Comparison of ENCODE assay signal across 9 mouse cellular contexts in genomic region chr1:106173621-106174156, GRCm38 (mm10). TPM values are rescaled to one million over a fixed set of nuclear protein-coding genes. Genes with fewer than 3 reads are reported as not detected.
DNase-seq lines count a peak whose midpoint lies in the region; ATAC-seq and TF ChIP-seq lines count a peak whose summit lies in the region.
"Had no signal": no experiment of that assay in that cellular context is flagged by ENCODE, and none has a peak within 500 bp of the region (broad histone marks: within the 10 kb centered on the region; RNA-seq: fewer than 3 reads in every experiment).

No protein-coding gene starts in this region.

- H3K4me1 ChIP-seq in heart, adult 2 months (ENCODE audit: control insufficient read depth, insufficient read depth, low read length) = peaks cover 1% of the 10 kb centered on the region
- H3K4me1 ChIP-seq in ES-E14 (ENCODE audit: control insufficient read depth in 2 of 2, insufficient read depth in 2 of 2, low read length in 2 of 2, poor library complexity in 1 of 2) = peaks cover 0 to 5% of the 10 kb centered on the region in 2 experiments; a peak in 1 of 4 replicates
- peaks cover 16% of the 10 kb centered on the region for H3K4me1 ChIP-seq in heart, embryonic 16.5 days (ENCODE audit: control insufficient read depth, insufficient read depth, low read length)
- peaks cover 15% of the 10 kb centered on the region for H3K4me1 ChIP-seq in liver, postnatal 0 days (ENCODE audit: insufficient read depth)
- peaks cover 13% of the 10 kb centered on the region for H3K4me1 ChIP-seq in thymus, adult 2 months (replicated peaks; ENCODE audit: control insufficient read depth, insufficient read depth, low read length)

- H3K27ac ChIP-seq in heart, adult 2 months = peak overlapping the region; percentile 93
- no peak overlapping the region for H3K27ac ChIP-seq in ES-E14 (ENCODE audit: insufficient read depth, low read depth, low read length, poor library complexity, severe bottlenecking)
- no peak overlapping the region for H3K27ac ChIP-seq in heart, embryonic 16.5 days (ENCODE audit: low read length)
- H3K27ac ChIP-seq in liver, postnatal 0 days (ENCODE audit: low read depth) = no peak overlapping the region
- no peak overlapping the region for H3K27ac ChIP-seq in thymus, adult 2 months (ENCODE audit: control insufficient read depth, insufficient read depth, low read length)

- intact Hi-C loops in heart, adult 2 months (cut with DNase I) = loop anchor here (2.0 to 10.0 kb wide), 6 partner anchors 25 to 179 kb away; partner anchors contain the start of gene Zcchc2

- H3K79me2 ChIP-seq in heart, adult 2 months (replicated peaks; ENCODE audit: control insufficient read depth, insufficient read depth, low read length) = peaks cover 8% of the 10 kb centered on the region

- TF ChIP-seq CTCF in heart, adult 2 months (IDR thresholded peaks at IDR 0.05) = no peak
- TF ChIP-seq CTCF in liver, postnatal 0 days (IDR thresholded peaks at IDR 0.05; ENCODE audit: low read depth) = no peak
- TF ChIP-seq CTCF in thymus, adult 2 months (IDR thresholded peaks at IDR 0.05; ENCODE audit: borderline replicate concordance, control insufficient read depth, extremely low read depth, insufficient read depth, low read length, poor library complexity) = no peak

- ATAC-seq in heart, embryonic 16.5 days (replicated peaks; ENCODE audit: extremely low read depth, insufficient read depth, low FRiP score) = no peak
- ATAC-seq in liver, postnatal 0 days = no peak

- no peaks in the 10 kb centered on the region for H3K9me3 ChIP-seq in ES-E14 (ENCODE audit: control insufficient read depth, insufficient read depth, low read depth, low read length)
- H3K9me3 ChIP-seq in heart, embryonic 16.5 days (replicated peaks; ENCODE audit: control insufficient read depth, low read length) = no peaks in the 10 kb centered on the region
- H3K9me3 ChIP-seq in liver, postnatal 0 days (ENCODE audit: low read length) = no peaks in the 10 kb centered on the region

- no peak for TF ChIP-seq POLR2A in heart, adult 2 months (IDR thresholded peaks at IDR 0.05; ENCODE audit: insufficient read depth, low read depth, low read length)
- no peak for TF ChIP-seq POLR2A in thymus, adult 2 months (IDR thresholded peaks at IDR 0.05; ENCODE audit: control insufficient read depth, extremely low read depth, insufficient read depth, low read length, poor library complexity)

- no peak for DNase-seq in heart, adult 2 months
- DNase-seq in heart, postnatal 4 days = no peak
- no peak for DNase-seq in ES-E14 (ENCODE audit: low read depth, low spot score)
- no peak for DNase-seq in liver, postnatal 0 days
- DNase-seq in thymus, adult 2 months = no peak
- DNase-seq in frontal cortex, postnatal 25 days (ENCODE audit: low spot score in 2 of 2) = no peak
- no peak for DNase-seq in ovary, postnatal 10 days (ENCODE audit: low spot score)
- DNase-seq: gastrocnemius, postnatal 25 days had no signal

- H3K9ac ChIP-seq in heart, adult 2 months (ENCODE audit: low read depth, low read length) = peak overlapping the region; percentile 98
- H3K9ac ChIP-seq in ES-E14 (ENCODE audit: insufficient read depth, low read depth, low read length, poor library complexity, severe bottlenecking) = no peak overlapping the region
- H3K9ac ChIP-seq in heart, embryonic 16.5 days (ENCODE audit: low read length) = peak overlapping the region; percentile 97
- peak overlapping the region; percentile 83 for H3K9ac ChIP-seq in liver, postnatal 0 days (replicated peaks)

- H3K4me2 ChIP-seq in heart, embryonic 16.5 days (ENCODE audit: low read depth, low read length) = peak overlapping the region; percentile 67
- H3K4me2 ChIP-seq in liver, postnatal 0 days (ENCODE audit: low read depth, low read length) = peak overlapping the region; percentile 95

- peak overlapping the region; percentile 85 for H3K4me3 ChIP-seq in heart, adult 2 months
- H3K4me3 ChIP-seq in ES-E14 (ENCODE audit: insufficient read depth in 1 of 2, low read depth in 1 of 2, low read length in 2 of 2, poor library complexity in 1 of 2, severe bottlenecking in 1 of 2) = peak overlapping the region; percentile 88 to 90; a peak in 3 of 4 replicates
- peak overlapping the region; percentile 94 for H3K4me3 ChIP-seq in heart, embryonic 16.5 days (ENCODE audit: low read length)
- H3K4me3 ChIP-seq in liver, postnatal 0 days (ENCODE audit: low read depth, low read length) = peak overlapping the region; percentile 78
- no peak overlapping the region for H3K4me3 ChIP-seq in thymus, adult 2 months (ENCODE audit: control insufficient read depth, insufficient read depth, low read length)

- in situ Hi-C loops in ES-E14 (cut with MboI; ENCODE audit: low sequenced_read_pairs in 2 of 2, unreplicated experiment in 2 of 2) = loop anchor here in 1 of 2 experiments (25.0 kb wide), 1 partner anchor 214 kb away; no protein-coding TSS in a partner anchor

- TF ChIP-seq EP300 in heart, adult 2 months (IDR thresholded peaks at IDR 0.05; ENCODE audit: insufficient read depth, low read depth, low read length) = no peak
- no peak for TF ChIP-seq EP300 in liver, postnatal 0 days (IDR thresholded peaks at IDR 0.05; ENCODE audit: low read depth)

- WGBS in heart, adult 2 months = 19% methylated on average over 9 of the region's 9 CpGs
- WGBS in heart, embryonic 16.5 days = 34% methylated on average over 9 of the region's 9 CpGs
- 64% methylated on average over 9 of the region's 9 CpGs for WGBS in liver, postnatal 0 days (ENCODE audit: insufficient replicate concordance)
- 91% methylated on average over 9 of the region's 9 CpGs for WGBS in thymus, adult 2 months

- H3K36me3 ChIP-seq in heart, adult 2 months (ENCODE audit: control insufficient read depth, insufficient read depth, low read length) = peaks cover 23% of the 10 kb centered on the region
- H3K36me3 ChIP-seq in ES-E14 (ENCODE audit: control insufficient read depth, insufficient read depth, low read length, poor library complexity, severe bottlenecking) = no peaks in the 10 kb centered on the region
- H3K36me3 ChIP-seq in heart, embryonic 16.5 days (ENCODE audit: control insufficient read depth, insufficient read depth) = no peaks in the 10 kb centered on the region
- no peaks in the 10 kb centered on the region for H3K36me3 ChIP-seq in liver, postnatal 0 days (replicated peaks; ENCODE audit: insufficient read depth, low read length)
- H3K36me3 ChIP-seq in thymus, adult 2 months (ENCODE audit: control insufficient read depth, insufficient read depth, low read length) = no peaks in the 10 kb centered on the region

- H3K27me3 ChIP-seq in heart, adult 2 months (ENCODE audit: control insufficient read depth, insufficient read depth, low read length) = no peaks in the 10 kb centered on the region
- H3K27me3 ChIP-seq in heart, embryonic 16.5 days (ENCODE audit: control insufficient read depth, insufficient read depth, low read length) = no peaks in the 10 kb centered on the region
- H3K27me3 ChIP-seq in liver, postnatal 0 days (ENCODE audit: insufficient read depth, low read length) = no peaks in the 10 kb centered on the region
- H3K27me3 ChIP-seq in thymus, adult 2 months (ENCODE audit: control insufficient read depth, insufficient read depth, low read length) = peaks cover 11% of the 10 kb centered on the region; the same call in 1 of the 2 replicates

TF ChIP-seq in ES-E14, 5 proteins besides CTCF, POLR2A, EP300 and RAD21:
- TF ChIP-seq MAFK (IDR thresholded peaks at IDR 0.05; ENCODE audit: insufficient read depth, low read depth, low read length) (no peak), HCFC1 (IDR thresholded peaks at IDR 0.05; ENCODE audit: borderline replicate concordance, insufficient read depth, low read length) (no peak), ZC3H11A (IDR thresholded peaks at IDR 0.05; ENCODE audit: borderline replicate concordance, low read depth, low read length) (no peak), CHD2 (IDR thresholded peaks at IDR 0.05; ENCODE audit: low read depth, low read length) (no peak), ZNF384 (IDR thresholded peaks at IDR 0.05; ENCODE audit: low read depth, low read length) (no peak)

RNA-seq across cellular contexts. Expression of gene Phlpp1, which starts 2.1 kb away (rescaled TPM):
- total RNA-seq in heart, adult 2 months (2021) = 10 to 100 TPM; 16.3 to 17.2 TPM
- polyA plus RNA-seq in heart, adult 2 months (2012; rRNA removed) = 9.6 and 15.6 TPM in 2 replicates
- total RNA-seq in heart, postnatal 4 days (2021) = 10 to 100 TPM; 21.7 to 21.9 TPM
- total RNA-seq in ES-E14 (2012; rRNA removed) = 4.5 and 5.8 TPM in 2 replicates
- polyA plus RNA-seq in heart, embryonic 16.5 days (2015; fragmentation: Nextera tagmentation; extraction: Ambion mirVana) = 4.4 and 4.7 TPM in 2 replicates
- polyA plus RNA-seq in liver, postnatal 0 days (2015; fragmentation: Nextera tagmentation; extraction: Ambion mirVana) = 0.73 and 0.86 TPM in 2 replicates
- 7.0 and 7.9 TPM in 2 replicates for polyA plus RNA-seq in thymus, adult 2 months (2012; rRNA removed)
